Mouse (Mus musculus) olfactory bulb, adult 2 months (tissue): ENCODE results near the gene Lgr5. TPM values are rescaled to one million over a fixed set of nuclear protein-coding genes. Genes with fewer than 3 reads are reported as not detected.
A peak's percentile ranks its signal among the peaks of the same experiment; 100 is the strongest.

Experiments used
- H3K27ac ChIP-seq: fragments of 200-500 bp; 2 replicates; pipeline ENCODE4 v1.5.1; 2012; ENCODE audit warnings: low read depth, low read length; ENCODE audit not compliant: insufficient read depth
- H3K4me1 ChIP-seq: fragments of 200-500 bp; 2 replicates; pipeline ENCODE4 v1.6.1; 2012; ENCODE audit warnings: low read length; ENCODE audit not compliant: control insufficient read depth, insufficient read depth
- H3K4me3 ChIP-seq: fragments of 200-500 bp; 2 replicates; pipeline ENCODE4 v1.5.1; 2012; ENCODE audit warnings: mild to moderate bottlenecking, low read depth, low read length, moderate library complexity; ENCODE audit not compliant: insufficient read depth
- CTCF ChIP-seq: fragments of 200-500 bp; IDR thresholded peaks from 2 replicates; pipeline ENCODE4 v1.5.1; 2012; ENCODE audit warnings: low read depth, mild to moderate bottlenecking, low read length, moderate library complexity; ENCODE audit not compliant: insufficient read depth
- POLR2A ChIP-seq: fragments of 200-500 bp; IDR thresholded peaks from 2 replicates; pipeline ENCODE4 v1.6.1; 2012; ENCODE audit warnings: mild to moderate bottlenecking, low read depth, low read length, moderate library complexity; ENCODE audit not compliant: insufficient read depth
- WGBS: fragments of 180-500 bp; shearing (Covaris S2); methylation state at CpG from one replicate; pipeline ENCODE4 v1.1.7; 2018; 5-methylcytosine and 5-hydroxymethylcytosine counted together
- polyA plus RNA-seq: library from polyadenylated mRNA; stranded (reverse); fragments of >200 nt; gene quantifications from 2 replicates; pipeline ENCODE4 v1.2.4, GENCODE M21; 2012; ENCODE audit warnings: low replicate concordance; ENCODE audit not compliant: missing spikeins, insufficient read depth, insufficient read length

The Lgr5 gene
- polyA plus RNA-seq = not detected in 2 replicates

GRCm38 (mm10) chr10:115587301-115587969, at the start of gene Lgr5:
Gene Lgr5 (minus strand): TSS chr10:115587780.
- peak; percentile 82 for TF ChIP-seq POLR2A
- no peak for TF ChIP-seq CTCF
- under 1% methylated on average over 47 of the region's 47 CpGs for WGBS
- Histone ChIP-seq H3K27ac (peak within 1 kb of the TSS; percentile 78), H3K4me3 (peak within 1 kb of the TSS; percentile 82), H3K4me1 (no peaks in the 10 kb centered on the region)

GRCm38 (mm10) chr10:115626678-115627077, 39.1 kb upstream of the Lgr5 start:
- Histone ChIP-seq H3K4me3 (no peak overlapping the region), H3K27ac (no peak overlapping the region), H3K4me1 (no peaks in the 10 kb centered on the region)
- no peak for TF ChIP-seq POLR2A
- no peak for TF ChIP-seq CTCF
- 88% methylated on average over 6 of the region's 6 CpGs for WGBS

GRCm38 (mm10) chr10:115624957-115625356, 37.4 kb upstream of the Lgr5 start:
- Histone ChIP-seq H3K4me1 (no peaks in the 10 kb centered on the region), H3K27ac (no peak overlapping the region), H3K4me3 (no peak overlapping the region)
- WGBS = 84% methylated on average over 2 of the region's 2 CpGs
- no peak for TF ChIP-seq CTCF
- TF ChIP-seq POLR2A = no peak

- Histone ChIP-seq H3K4me3 (no peak overlapping the region), H3K4me1 (no peaks in the 10 kb centered on the region), H3K27ac (no peak overlapping the region)
- WGBS = 38% methylated on average over 15 of the region's 15 CpGs
- no peak for TF ChIP-seq CTCF
- TF ChIP-seq POLR2A = no peak
Observed at GRCm38 (mm10) chr10:115623956-115624671, 36.5 kb upstream of the Lgr5 start.

GRCm38 (mm10) chr10:115623481-115623880, 35.9 kb upstream of the Lgr5 start:
- Histone ChIP-seq H3K27ac (no peak overlapping the region), H3K4me1 (no peaks in the 10 kb centered on the region), H3K4me3 (no peak overlapping the region)
- TF ChIP-seq CTCF (no peak), POLR2A (no peak)
- 81% methylated on average over 7 of the region's 7 CpGs for WGBS

- TF ChIP-seq CTCF = no peak
- no peak for TF ChIP-seq POLR2A
- Histone ChIP-seq H3K4me3 (no peak overlapping the region), H3K4me1 (no peaks in the 10 kb centered on the region), H3K27ac (no peak overlapping the region)
- 19% methylated on average over 15 of the region's 15 CpGs for WGBS
Observed at GRCm38 (mm10) chr10:115618288-115618856, 30.8 kb upstream of the Lgr5 start.

GRCm38 (mm10) chr10:115617456-115618287, 30.1 kb upstream of the Lgr5 start:
- Histone ChIP-seq H3K4me3 (no peak overlapping the region), H3K4me1 (no peaks in the 10 kb centered on the region), H3K27ac (no peak overlapping the region)
- no peak for TF ChIP-seq CTCF
- no peak for TF ChIP-seq POLR2A
- WGBS = 10% methylated on average over 15 of the region's 15 CpGs

- 95% methylated on average over 1 of the region's 1 CpGs for WGBS
- Histone ChIP-seq H3K27ac (no peak overlapping the region), H3K4me1 (no peaks in the 10 kb centered on the region), H3K4me3 (no peak overlapping the region)
- TF ChIP-seq CTCF (no peak), POLR2A (no peak)
Observed at GRCm38 (mm10) chr10:115595748-115596147, 8.2 kb upstream of the Lgr5 start.
